Mouse (Mus musculus) gastrocnemius, postnatal 10 days (tissue): Measurements from ENCODE around the gene Krtap20-2. TPM values are rescaled to one million over a fixed set of nuclear protein-coding genes. Genes with fewer than 3 reads are reported as not detected.
"Not testable (repeated sequence)": the region's sequence is repeated elsewhere in the genome, so short reads cannot be mapped to it uniquely, and the experiment has no call there.

Experiments used
- DNase-seq: peaks from one replicate; pipeline ENCODE4 v3.0.0; 2021; ENCODE audit warnings: mixed read lengths
- long read RNA-seq, 2 experiments: library from polyadenylated mRNA; stranded (forward); transcript quantifications; one replicate each; pipeline ENCODE4 v2.0.0; 2021
- total RNA-seq, 2 experiments: library from RNA; stranded (reverse); gene quantifications; 2 replicates each; pipeline ENCODE4 v1.2.3; 2021

Gene Krtap20-2
- total RNA-seq, result not detected
- long read RNA-seq, experiment 1, result 0 reads
- long read RNA-seq, experiment 2, result 0 reads

GRCm38 (mm10) chr16:89205561-89205960 lies at the start of gene Krtap20-2:
Gene Krtap20-2, plus strand, starts transcription at chr16:89205861.
- no peak for DNase-seq

- DNase-seq, result no peak
Observed at GRCm38 (mm10) chr16:89157652-89158051, 48.0 kb upstream of the Krtap20-2 start, which contains the start of gene Gm9789. Gene Gm9789, plus strand, starts transcription at chr16:89157952.

GRCm38 (mm10) chr16:89169190-89169589 lies 36.5 kb upstream of the Krtap20-2 start, which contains the start of gene Gm7735:
Gene Gm7735, plus strand, starts transcription at chr16:89169490.
- not testable (repeated sequence) for DNase-seq

- no peak for DNase-seq
Observed at GRCm38 (mm10) chr16:89174435-89174834, 31.2 kb upstream of the Krtap20-2 start, which contains the start of gene 1110057P08Rik. Gene 1110057P08Rik, plus strand, starts transcription at chr16:89174735.

DNA sequence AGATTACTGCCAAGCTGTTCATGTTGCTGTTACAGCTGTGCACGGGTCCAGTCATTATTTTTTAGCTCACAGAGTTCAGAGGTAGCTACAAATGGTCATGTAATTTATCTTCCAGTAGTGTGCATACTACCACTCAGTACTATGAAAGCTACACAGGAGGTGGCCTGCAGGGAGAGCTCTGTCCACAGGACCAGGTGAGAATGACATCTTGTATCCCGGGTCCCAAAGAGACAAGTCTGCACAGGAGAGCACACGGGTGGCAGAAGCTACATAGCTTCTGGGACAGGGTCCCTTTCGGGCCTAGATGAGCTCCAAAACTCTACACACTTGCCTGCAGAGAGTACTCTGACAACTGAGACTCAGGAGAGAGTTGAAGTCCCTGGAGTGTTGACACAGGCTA lies 17.0 kb upstream of the Krtap20-2 start:
- no peak for DNase-seq

Other genes with a start within 250 kb of the Krtap20-2 start
- not detected for gene Krtap16-3, start 243.0 kb upstream of the Krtap20-2 start, total RNA-seq
- not detected for gene Krtap22-2, start 195.1 kb upstream of the Krtap20-2 start, total RNA-seq
- gene Gm10229, start 190.6 kb upstream of the Krtap20-2 start, total RNA-seq, result under 1 TPM in 1 of 2 experiments, not detected in 1; 0.63 TPM
- gene Krtap6-1, start 174.2 kb upstream of the Krtap20-2 start, total RNA-seq, result not detected
- under 1 TPM in 1 of 2 experiments, not detected in 1; 0.96 TPM for gene Gm10228, start 164.4 kb upstream of the Krtap20-2 start, total RNA-seq
- not detected for gene Krtap6-5, start 158.0 kb upstream of the Krtap20-2 start, total RNA-seq
- not detected for gene 1110025L11Rik, start 141.9 kb upstream of the Krtap20-2 start, total RNA-seq
- not detected for gene Krtap6-3, start 121.8 kb upstream of the Krtap20-2 start, total RNA-seq
- not detected for gene Gm6358, start 65.0 kb upstream of the Krtap20-2 start, total RNA-seq
- gene Gm10061, start 54.8 kb upstream of the Krtap20-2 start, total RNA-seq, result not detected
- not detected for gene Gm9789, start 47.9 kb upstream of the Krtap20-2 start, total RNA-seq
- gene Gm7735, start 36.4 kb upstream of the Krtap20-2 start, total RNA-seq, result not detected
- not detected for gene 1110057P08Rik, start 31.1 kb upstream of the Krtap20-2 start, total RNA-seq
- not detected for gene Krtap21-1, start 198.0 kb downstream of the Krtap20-2 start, total RNA-seq
- not detected for gene Krtap6-2, start 214.2 kb downstream of the Krtap20-2 start, total RNA-seq